Mouse (Mus musculus) adrenal gland, adult (tissue): ENCODE results near the gene Incenp.
A peak's percentile ranks its signal among the peaks of the same experiment; 100 is the strongest.
"Not testable (repeated sequence)": the region's sequence is repeated elsewhere in the genome, so short reads cannot be mapped to it uniquely, and the experiment has no call there.

Experiments used
- DNase-seq, 2 experiments: peaks; one replicate each; pipeline ENCODE4 v3.0.0; 2022 to 2023; ENCODE audit warnings: low spot score in 1 of 2; ENCODE audit not compliant: inconsistent age in 2 of 2

The Incenp gene

GRCm38 (mm10) chr19:9920835-9921784, 21.8 kb upstream of the Incenp start:
- DNase-seq: peak; percentile 79 to 87

- no peak for DNase-seq
Observed at GRCm38 (mm10) chr19:9918176-9918861, 19.0 kb upstream of the Incenp start.

- DNase-seq: peak in 1 of 2 experiments; percentile 23
Observed at GRCm38 (mm10) chr19:9917727-9918126, 18.4 kb upstream of the Incenp start.

- peak; percentile 72 to 94 for DNase-seq
Observed at GRCm38 (mm10) chr19:9915935-9916334, 16.6 kb upstream of the Incenp start.

GRCm38 (mm10) chr19:9914346-9914745, 15.0 kb upstream of the Incenp start:
- peak in 1 of 2 experiments; percentile 29 for DNase-seq

GRCm38 (mm10) chr19:9913784-9914183, 14.4 kb upstream of the Incenp start:
- peak in 1 of 2 experiments; percentile 34 for DNase-seq

GRCm38 (mm10) chr19:9911314-9911754, 12.0 kb upstream of the Incenp start:
- peak in 1 of 2 experiments; percentile 84 for DNase-seq

GRCm38 (mm10) chr19:9909351-9909750, 10.0 kb upstream of the Incenp start:
- DNase-seq: no peak

GRCm38 (mm10) chr19:9900696-9901095, 1.3 kb upstream of the Incenp start:
- not testable (repeated sequence) for DNase-seq

GRCm38 (mm10) chr19:9899780-9900146, 412 bp upstream of the Incenp start:
- no peak for DNase-seq

- peak in 1 of 2 experiments; percentile 77 for DNase-seq
Observed at GRCm38 (mm10) chr19:9898339-9899066, 848 bp downstream of the Incenp start.

GRCm38 (mm10) chr19:9896067-9896466, 3.3 kb downstream of the Incenp start:
- no peak for DNase-seq

GRCm38 (mm10) chr19:9886771-9887170, 12.6 kb downstream of the Incenp start:
- DNase-seq: no peak

- no peak for DNase-seq
Observed at GRCm38 (mm10) chr19:9886348-9886747, 13.0 kb downstream of the Incenp start.

GRCm38 (mm10) chr19:9878186-9878835, 21.0 kb downstream of the Incenp start:
- DNase-seq: no peak

GRCm38 (mm10) chr19:9865466-9865865, 33.9 kb downstream of the Incenp start:
- no peak for DNase-seq

GRCm38 (mm10) chr19:9864856-9865255, 34.5 kb downstream of the Incenp start:
- DNase-seq: no peak

- not testable (repeated sequence) for DNase-seq
Observed at GRCm38 (mm10) chr19:9860821-9861220, 38.5 kb downstream of the Incenp start.

GRCm38 (mm10) chr19:9849368-9850075, 49.8 kb downstream of the Incenp start:
- peak; percentile 20 to 82 for DNase-seq

- DNase-seq: no peak
Observed at GRCm38 (mm10) chr19:9847262-9847661, 52.1 kb downstream of the Incenp start, which contains the start of gene Scgb2a2. Scgb2a2 (plus strand) TSS chr19:9847562.
